Mouse (Mus musculus): ENCODE measurements at regions not wholly inside any gene's neighbourhood (a gene's known extent, or its start where the extent isn't known, plus 50 kb on each side); places are given as distances from the start of the nearest gene placed in this dataset.

DNA sequence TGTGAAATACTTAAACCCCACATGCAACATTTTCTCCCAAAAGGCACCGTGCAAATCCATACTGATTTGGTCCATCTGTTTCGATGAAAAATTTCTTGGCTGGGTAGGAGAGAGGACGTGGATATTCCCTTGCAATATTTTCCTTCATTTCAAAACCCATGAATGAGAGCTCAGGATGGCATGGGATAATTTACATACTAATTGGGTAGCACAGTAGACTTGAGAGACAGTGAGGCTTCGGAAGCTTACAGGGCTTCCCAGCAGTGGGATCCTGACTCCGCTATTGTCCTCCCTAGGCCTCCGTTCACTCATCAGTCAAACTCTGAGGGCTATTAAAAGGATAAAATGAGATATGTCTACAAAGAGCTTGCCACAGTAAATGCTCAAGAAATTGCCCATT, 59.8 kb downstream of the Sox3 start:
- DNase-seq (ENCODE audit: inconsistent age in 2 of 2, low spot score in 1 of 2), result no peak

DNA sequence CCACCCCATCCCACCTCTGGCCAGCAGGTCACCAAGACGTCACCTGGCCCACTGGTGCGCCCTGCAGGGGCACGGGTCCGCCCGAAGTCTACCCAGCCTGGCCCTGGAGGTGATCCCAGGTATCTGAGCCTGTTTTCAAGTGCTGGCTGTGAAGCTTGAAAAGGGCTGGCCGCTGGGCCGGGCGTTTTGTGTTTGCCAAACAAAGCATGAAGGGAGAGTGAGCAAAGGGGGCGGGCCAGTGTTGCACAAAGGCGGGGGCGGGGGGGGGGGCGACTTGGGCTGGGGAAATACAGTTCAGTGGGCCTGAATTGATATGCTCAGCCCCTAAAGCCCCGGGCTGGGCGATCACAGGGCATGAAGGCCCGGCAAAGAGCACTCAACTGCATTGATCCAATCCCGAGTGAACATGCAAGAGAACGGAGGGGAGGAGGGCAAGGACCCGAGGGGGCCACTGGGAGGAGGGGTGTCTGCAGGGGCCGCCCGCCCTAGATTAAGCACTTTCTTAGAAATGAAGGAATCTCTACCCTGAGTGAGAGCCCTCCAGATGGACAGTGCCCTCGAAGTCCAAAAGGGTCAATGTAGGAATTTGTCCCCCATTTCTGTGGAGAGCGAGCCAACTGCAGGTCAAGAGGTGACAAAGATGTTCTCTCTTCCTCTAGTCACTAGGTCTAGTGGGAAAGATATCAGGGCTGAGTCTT, 61.8 kb downstream of the Sox3 start:
- no peak for DNase-seq (ENCODE audit: inconsistent age in 2 of 2, low spot score in 1 of 2)

- peak; percentile 11 to 66 for DNase-seq (ENCODE audit: inconsistent age in 2 of 2, low spot score in 1 of 2)
These were observed 67.8 kb downstream of the Sox3 start for GRCm38 (mm10) chrX:60825181-60826080.

DNA sequence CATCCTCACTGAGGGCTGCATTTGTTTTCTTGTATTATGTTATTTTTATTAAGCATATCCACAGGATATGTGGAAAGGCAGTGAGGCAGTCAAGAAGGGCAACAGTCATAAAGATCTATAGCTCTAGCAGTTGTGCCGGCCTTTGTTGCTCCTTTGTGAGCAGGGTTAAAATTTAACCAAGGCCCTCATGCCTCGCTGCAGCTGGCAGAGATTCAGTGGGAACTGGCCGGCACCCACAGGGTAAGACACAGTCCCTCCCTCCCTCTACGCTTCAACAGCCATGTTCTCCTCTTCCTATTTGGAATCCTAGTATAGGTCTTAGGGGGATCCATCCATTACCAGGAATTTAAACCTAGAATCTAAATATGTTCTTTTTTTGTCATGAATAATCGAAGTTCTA, 94.7 kb downstream of the Sox3 start:
- DNase-seq (ENCODE audit: inconsistent age in 2 of 2, low spot score in 1 of 2), result no peak

- DNase-seq (ENCODE audit: inconsistent age in 2 of 2, low spot score in 1 of 2), result no peak
These were observed 112.5 kb downstream of the Sox3 start for GRCm38 (mm10) chrX:60780766-60781165.

GRCm38 (mm10) chrX:60780161-60780560, 113.1 kb downstream of the Sox3 start:
- DNase-seq (ENCODE audit: inconsistent age in 2 of 2, low spot score in 1 of 2), result no peak

GRCm38 (mm10) chrX:60773645-60774044, 119.6 kb downstream of the Sox3 start:
- DNase-seq (ENCODE audit: inconsistent age in 2 of 2, low spot score in 1 of 2), result no peak

DNA sequence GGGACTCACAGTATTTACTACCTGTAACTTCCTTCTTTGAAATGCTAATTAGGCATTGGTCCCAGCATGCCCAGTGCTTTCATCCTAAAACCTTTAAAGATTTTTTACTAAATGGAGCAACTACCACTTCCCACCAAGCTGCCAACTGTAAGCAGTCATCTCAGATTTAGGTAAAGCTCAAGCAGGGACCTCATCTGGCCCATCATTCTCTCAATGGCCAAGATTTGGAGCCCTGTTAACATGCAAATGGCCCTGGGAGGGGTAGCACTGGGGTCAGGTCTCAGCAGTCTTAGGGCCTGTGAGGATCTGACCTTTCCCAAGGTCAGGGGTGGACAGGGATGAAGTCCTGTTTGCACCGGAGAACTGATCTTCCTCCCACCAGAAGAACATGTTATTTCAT, 120.8 kb downstream of the Sox3 start:
- DNase-seq (ENCODE audit: inconsistent age in 2 of 2, low spot score in 1 of 2), result no peak

GRCm38 (mm10) chrX:60750456-60750855, 142.8 kb downstream of the Sox3 start:
- DNase-seq (ENCODE audit: inconsistent age in 2 of 2, low spot score in 1 of 2), result peak in 1 of 2 experiments; percentile 19

- DNase-seq (ENCODE audit: inconsistent age in 2 of 2, low spot score in 1 of 2), result no peak
These were observed 149.3 kb downstream of the Sox3 start for GRCm38 (mm10) chrX:60743971-60744370.

DNA sequence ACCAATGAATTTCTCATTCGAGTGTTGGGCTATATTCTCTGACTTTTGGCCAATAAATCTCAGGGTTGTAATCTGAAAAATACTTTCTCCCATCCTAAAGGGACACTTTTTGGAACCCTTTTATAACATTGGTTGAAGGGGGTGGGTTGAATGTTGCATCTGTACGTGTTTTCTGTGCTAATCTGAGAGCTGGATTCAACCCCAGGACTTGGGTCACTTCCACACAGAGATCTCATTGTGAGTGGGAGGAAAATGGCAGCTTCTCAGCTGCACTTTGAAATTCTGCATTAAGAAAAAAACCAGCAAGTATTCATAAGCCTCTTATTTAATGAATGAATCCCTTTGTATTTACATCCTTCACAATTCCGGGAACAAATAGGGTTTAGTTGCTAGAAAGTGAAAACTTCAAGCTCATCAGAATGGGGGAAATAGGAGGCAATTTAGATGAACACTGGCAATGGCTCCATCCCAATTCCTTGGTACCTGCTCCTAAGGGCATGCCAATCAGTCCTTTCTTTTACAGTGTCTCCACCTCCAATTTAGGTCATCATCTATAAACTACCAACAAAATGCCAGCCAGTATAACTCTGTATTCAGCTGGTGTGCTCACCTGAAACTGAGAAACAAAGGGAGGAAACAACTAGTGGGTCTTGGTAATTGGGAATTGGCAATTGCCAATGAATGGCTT, 150.1 kb downstream of the Sox3 start:
- no peak for DNase-seq (ENCODE audit: inconsistent age in 2 of 2, low spot score in 1 of 2)

- no peak for DNase-seq (ENCODE audit: inconsistent age in 2 of 2, low spot score in 1 of 2)
These were observed 127.1 kb upstream of the Atp11c start for GRCm38 (mm10) chrX:60719428-60720151.

DNA sequence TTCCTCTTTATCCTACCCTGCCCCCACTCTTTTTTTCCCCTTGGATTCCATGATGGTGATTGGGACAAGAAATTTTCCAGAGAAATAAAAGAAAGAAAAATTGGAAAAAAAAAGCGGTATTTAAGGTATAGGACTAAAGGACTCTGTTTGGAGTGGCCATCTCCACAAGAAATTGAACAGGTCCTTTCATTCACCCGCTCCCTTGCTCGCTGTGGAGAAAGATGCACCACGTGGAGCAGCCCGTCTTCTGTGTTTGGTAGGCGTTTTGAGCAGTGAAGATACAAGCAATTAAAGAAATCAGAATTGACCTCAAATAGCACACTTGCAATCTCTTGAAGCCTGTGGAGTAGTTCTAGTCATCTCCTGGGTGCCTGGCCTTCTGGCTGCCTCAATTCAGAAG, 126.3 kb upstream of the Atp11c start:
- no peak for DNase-seq (ENCODE audit: inconsistent age in 2 of 2, low spot score in 1 of 2)

DNA sequence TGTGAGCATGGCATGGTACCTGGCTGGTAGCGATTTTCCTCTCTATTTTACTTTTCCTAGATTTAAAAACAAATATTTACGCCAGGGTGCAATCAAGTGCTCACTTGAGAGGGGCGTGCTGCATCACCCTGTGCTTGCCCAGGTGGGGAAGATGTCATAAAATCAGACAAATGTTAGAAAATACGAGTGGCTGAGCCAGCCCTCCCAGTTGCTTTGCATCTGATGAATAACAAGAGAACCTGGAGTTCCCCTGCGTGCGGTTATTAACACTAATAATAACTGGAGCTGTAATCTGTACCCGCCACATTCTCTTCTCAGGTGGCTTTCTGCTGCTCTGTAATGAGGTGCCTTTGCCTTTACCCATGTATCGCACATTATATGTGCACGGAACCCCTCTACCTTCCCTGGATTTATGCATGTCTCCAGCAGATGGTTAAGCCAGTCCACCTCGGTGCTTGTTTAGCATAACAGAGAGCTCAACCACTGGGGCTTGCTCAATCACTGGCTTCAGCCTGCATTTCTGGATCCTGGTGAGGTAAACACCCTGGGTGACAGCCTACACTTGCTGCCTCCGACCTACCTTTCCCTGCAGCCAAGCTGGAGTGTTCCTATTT, 125.8 kb upstream of the Atp11c start:
- no peak for DNase-seq (ENCODE audit: inconsistent age in 2 of 2, low spot score in 1 of 2)

- DNase-seq (ENCODE audit: inconsistent age in 2 of 2, low spot score in 1 of 2), result no peak
These were observed 88.7 kb upstream of the Atp11c start for GRCm38 (mm10) chrX:60681036-60681706.

DNA sequence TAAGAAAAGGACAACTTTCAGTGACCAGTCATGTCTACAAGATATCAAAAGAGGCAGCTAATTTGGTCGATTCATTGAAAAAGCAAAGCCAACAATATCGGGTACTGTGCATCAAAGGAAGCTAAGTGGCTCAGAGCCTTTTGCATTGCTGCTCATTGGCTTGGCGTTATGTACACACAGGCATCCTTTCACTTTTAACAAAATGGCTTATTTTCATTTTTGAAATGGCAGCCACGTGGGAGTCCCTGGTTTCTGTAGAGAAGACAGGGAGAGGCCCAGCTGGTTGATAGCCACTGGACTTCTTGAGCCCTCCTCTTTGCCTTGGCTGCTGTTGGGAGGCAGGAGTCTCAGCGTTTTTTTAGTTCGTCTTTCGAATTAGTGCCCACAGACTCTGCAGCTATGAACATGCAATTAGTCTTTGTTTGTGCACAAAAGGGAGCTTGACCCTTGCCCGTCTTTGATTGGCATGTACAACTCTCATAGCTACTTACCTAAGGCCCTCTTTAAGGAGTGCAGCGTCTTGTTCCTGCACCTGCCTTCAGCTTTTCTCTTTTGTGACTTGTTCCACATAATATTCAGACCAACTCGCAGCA, 52.3 kb upstream of the Atp11c start:
- DNase-seq (ENCODE audit: inconsistent age in 2 of 2, low spot score in 1 of 2), result no peak
